In the genomic region with DNA sequence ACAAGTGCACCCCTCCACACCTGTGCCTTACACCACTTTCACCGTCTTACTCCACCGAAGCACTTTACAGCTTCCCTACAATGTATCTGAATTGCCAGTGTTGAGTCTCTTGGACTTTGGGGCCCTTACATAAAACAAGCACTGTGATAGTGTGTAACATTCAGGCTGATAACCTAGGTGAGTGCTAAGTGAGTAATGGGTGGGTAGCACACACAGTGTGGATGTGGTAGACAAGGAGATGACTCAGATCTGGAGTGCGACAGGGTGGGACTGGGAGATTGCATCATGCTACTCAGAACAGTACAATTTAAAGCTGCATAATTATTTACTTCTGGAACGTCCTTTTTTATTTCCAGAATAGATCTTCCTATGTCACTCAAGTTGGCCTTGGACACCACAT, we compare ENCODE assay signal across 20 mouse cellular contexts. TPM values are rescaled to one million over a fixed set of nuclear protein-coding genes. Genes with fewer than 3 reads are reported as not detected.
DNase-seq lines count a peak whose midpoint lies in the region; ATAC-seq and TF ChIP-seq lines count a peak whose summit lies in the region.
"Had no signal": no experiment of that assay in that cellular context is flagged by ENCODE, and none has a peak within 500 bp of the region (broad histone marks: within the 10 kb centered on the region; RNA-seq: fewer than 3 reads in every experiment).

No protein-coding gene starts in this region.

- peak; percentile 74 for DNase-seq in 3T3-L1 (ENCODE audit: low read depth, low spot score)
- DNase-seq in CH12.LX (ENCODE audit: extremely low read depth): peak; percentile 75
- DNase-seq in induced T-regulatory cell, adult 2 months (ENCODE audit: low read depth): peak; percentile 28
- DNase-seq in cerebellum, adult 11-12 months: no peak
- DNase-seq: adrenal gland, postnatal 14 days; cerebellum, adult 9-10 months; retina, postnatal 1 day; thymus, adult 2 months had no signal

- no peak for TF ChIP-seq POLR2A in CH12.LX (IDR thresholded peaks at IDR 0.05; ENCODE audit: low read depth, low read length)

- peak; percentile 95 for TF ChIP-seq EP300 in CH12.LX (IDR thresholded peaks at IDR 0.05; ENCODE audit: low read length)

- no peaks in the 10 kb centered on the region for H3K9me3 ChIP-seq in CH12.LX (replicated peaks; ENCODE audit: low read length)
- no peaks in the 10 kb centered on the region for H3K9me3 ChIP-seq in midbrain, embryonic 13.5 days
- H3K9me3 ChIP-seq in liver, embryonic 12.5 days (replicated peaks): no peaks in the 10 kb centered on the region
- H3K9me3 ChIP-seq: limb, embryonic 12.5 days; midbrain, embryonic 12.5 days had no signal

- WGBS in midbrain, embryonic 13.5 days: 85% methylated on average over 4 of the region's 4 CpGs
- WGBS in liver, embryonic 12.5 days (ENCODE audit: insufficient replicate concordance): 62% methylated on average over 4 of the region's 4 CpGs

- H3K79me2 ChIP-seq in CH12.LX (replicated peaks; ENCODE audit: control insufficient read depth, extremely low read depth, insufficient read depth, poor library complexity, severe bottlenecking): no peaks in the 10 kb centered on the region

- peak overlapping the region; percentile 90 for H3K4me2 ChIP-seq in CH12.LX (ENCODE audit: insufficient read depth, low read depth, poor library complexity, severe bottlenecking)
- H3K4me2 ChIP-seq in midbrain, embryonic 13.5 days (replicated peaks): no peak overlapping the region
- H3K4me2 ChIP-seq in liver, embryonic 12.5 days: no peak overlapping the region
- H3K4me2 ChIP-seq: limb, embryonic 12.5 days; midbrain, embryonic 12.5 days had no signal

- peak overlapping the region in 1 of 3 experiments; percentile 3 for H3K4me3 ChIP-seq in CH12.LX (replicated peaks in 1 of 3; ENCODE audit: low read depth in 2 of 3, low read length in 2 of 3, poor library complexity in 1 of 3)
- H3K4me3 ChIP-seq in midbrain, embryonic 13.5 days (replicated peaks): no peak overlapping the region
- no peak overlapping the region for H3K4me3 ChIP-seq in liver, embryonic 12.5 days
- H3K4me3 ChIP-seq: erythroblast, embryonic 14.5 days; left cerebral cortex, adult 2 months; limb, embryonic 12.5 days; midbrain, embryonic 12.5 days had no signal

- no peaks in the 10 kb centered on the region for H3K36me3 ChIP-seq in CH12.LX (replicated peaks in 1 of 2; ENCODE audit: control insufficient read depth in 1 of 2, insufficient read depth in 1 of 2, low read length in 1 of 2)
- no peaks in the 10 kb centered on the region for H3K36me3 ChIP-seq in midbrain, embryonic 13.5 days
- H3K36me3 ChIP-seq in liver, embryonic 12.5 days: no peaks in the 10 kb centered on the region
- H3K36me3 ChIP-seq: limb, embryonic 12.5 days; midbrain, embryonic 12.5 days had no signal

- dilution Hi-C loops in CH12.LX (cut with MboI; ENCODE audit: extremely low pct_ligation_motif_present, extremely low pct_unique_long_range_greater_than_20kb, low sequenced_read_pairs): no loop called here

- ATAC-seq in monocyte, adult 5-6 weeks (replicated peaks; ENCODE audit: insufficient number of reproducible peaks, low FRiP score, low TSS enrichment, poor library complexity, severe bottlenecking): 0 out of 2 replicates have a peak, but pooled peaks have one; percentile 35
- no peak for ATAC-seq in midbrain, embryonic 13.5 days
- no peak for ATAC-seq in liver, embryonic 12.5 days
- ATAC-seq: activated CD4-positive, CD25-positive, alpha-beta regulatory T cell, adult 4 months; forebrain, embryonic 14.5 days; inflammation-experienced regulatory T-cells, adult 6 months had no signal

- in situ Hi-C loops in CH12.LX (cut with MboI; ENCODE audit: low pct_ligation_motif_present, low pct_unique_long_range_greater_than_20kb, low sequenced_read_pairs): no loop called here

- no peaks in the 10 kb centered on the region for H3K27me3 ChIP-seq in CH12.LX (replicated peaks)
- no peaks in the 10 kb centered on the region for H3K27me3 ChIP-seq in midbrain, embryonic 13.5 days
- H3K27me3 ChIP-seq in liver, embryonic 12.5 days (replicated peaks): no peaks in the 10 kb centered on the region
- H3K27me3 ChIP-seq: limb, embryonic 12.5 days; midbrain, embryonic 12.5 days had no signal

- TF ChIP-seq CTCF in CH12.LX (conservative IDR thresholded peaks at IDR 0.05 in 1 of 2, IDR thresholded peaks at IDR 0.05 in 1 of 2; ENCODE audit: low read depth in 2 of 2, low read length in 2 of 2): no peak

- peaks cover 10 to 45% of the 10 kb centered on the region in 2 experiments for H3K4me1 ChIP-seq in CH12.LX (ENCODE audit: control insufficient read depth in 1 of 2, insufficient read depth in 2 of 2)
- H3K4me1 ChIP-seq in midbrain, embryonic 13.5 days (replicated peaks): 0 out of 2 replicates have a peak, but pooled peaks cover 8% of the 10 kb centered on the region
- no peaks in the 10 kb centered on the region for H3K4me1 ChIP-seq in liver, embryonic 12.5 days
- H3K4me1 ChIP-seq: limb, embryonic 12.5 days had no signal

- peak overlapping the region; percentile 66; the same call in 1 of the 2 replicates for H3K27ac ChIP-seq in CH12.LX (ENCODE audit: insufficient read depth, low read depth)
- no peak overlapping the region for H3K27ac ChIP-seq in midbrain, embryonic 13.5 days
- no peak overlapping the region for H3K27ac ChIP-seq in liver, embryonic 12.5 days
- H3K27ac ChIP-seq: kidney, postnatal 0 days; left cerebral cortex, adult 2 months; limb, embryonic 12.5 days; liver, embryonic 14.5 days; midbrain, embryonic 12.5 days had no signal

- peak overlapping the region; percentile 36; the same call in 1 of the 2 replicates for H3K9ac ChIP-seq in CH12.LX (ENCODE audit: insufficient read depth, low read depth)
- no peak overlapping the region for H3K9ac ChIP-seq in midbrain, embryonic 13.5 days (replicated peaks)
- no peak overlapping the region for H3K9ac ChIP-seq in liver, embryonic 12.5 days
- H3K9ac ChIP-seq: limb, embryonic 12.5 days; liver, embryonic 14.5 days; midbrain, embryonic 12.5 days had no signal

- TF ChIP-seq RAD21 in CH12.LX (IDR thresholded peaks at IDR 0.05; ENCODE audit: low read depth, low read length): no peak

TF ChIP-seq in CH12.LX, 34 proteins besides CTCF, POLR2A, EP300 and RAD21:
- no peak for TF ChIP-seq USF2 (conservative IDR thresholded peaks at IDR 0.05; ENCODE audit: low read depth, low read length)
- TF ChIP-seq JUND (conservative IDR thresholded peaks at IDR 0.05; ENCODE audit: low read depth, low read length): peak; percentile 98
- TF ChIP-seq HCFC1 (IDR thresholded peaks at IDR 0.05; ENCODE audit: low read depth, low read length): 0 out of 2 replicates have a peak, but pooled peaks have one; percentile 39
- no peak for TF ChIP-seq MAFK (IDR thresholded peaks at IDR 0.05; ENCODE audit: insufficient replicate concordance, low read length)
- TF ChIP-seq ZC3H11A (IDR thresholded peaks at IDR 0.05; ENCODE audit: low read depth, low read length): no peak
- TF ChIP-seq BHLHE40 (IDR thresholded peaks at IDR 0.05; ENCODE audit: low read depth, low read length): peak; percentile 63
- TF ChIP-seq TBP (conservative IDR thresholded peaks at IDR 0.05; ENCODE audit: low read depth, low read length): peak; percentile 41; the same call in 1 of the 2 replicates
- TF ChIP-seq ETS1 (conservative IDR thresholded peaks at IDR 0.05; ENCODE audit: low read depth, low read length): peak; percentile 77
- no peak for TF ChIP-seq ZKSCAN1 (IDR thresholded peaks at IDR 0.05; ENCODE audit: borderline replicate concordance, low read depth, low read length)
- peak; percentile 21; the same call in 1 of the 2 replicates for TF ChIP-seq ZNF384 (IDR thresholded peaks at IDR 0.05; ENCODE audit: low read depth, low read length)
- peak; percentile 41; the same call in 1 of the 2 replicates for TF ChIP-seq CHD2 (IDR thresholded peaks at IDR 0.05; ENCODE audit: low read length)
- TF ChIP-seq MAZ (IDR thresholded peaks at IDR 0.05; ENCODE audit: low read depth, low read length): peak; percentile 51; the same call in 1 of the 2 replicates
- no peak for TF ChIP-seq USF1 (IDR thresholded peaks at IDR 0.05; ENCODE audit: low read depth, low read length)
- no peak for TF ChIP-seq ZMIZ1 (IDR thresholded peaks at IDR 0.05; ENCODE audit: low read depth, low read length)
- peak; percentile 85; the same call in 1 of the 2 replicates for TF ChIP-seq RCOR1 (conservative IDR thresholded peaks at IDR 0.05; ENCODE audit: low read depth, low read length)
- TF ChIP-seq IRF4 (IDR thresholded peaks at IDR 0.05; ENCODE audit: low read depth, low read length): peak; percentile 100
- TF ChIP-seq TCF12 (IDR thresholded peaks at IDR 0.05; ENCODE audit: low read depth, low read length): peak; percentile 82
- TF ChIP-seq NELFE (IDR thresholded peaks at IDR 0.05; ENCODE audit: low read depth, low read length): peak; percentile 48; the same call in 1 of the 2 replicates
- no peak for TF ChIP-seq PAX5 (IDR thresholded peaks at IDR 0.05; ENCODE audit: low read length)
- peak; percentile 67 for TF ChIP-seq MYC (IDR thresholded peaks at IDR 0.05; ENCODE audit: low read depth, low read length)
- TF ChIP-seq JUN (IDR thresholded peaks at IDR 0.05; ENCODE audit: insufficient read depth, low read depth, low read length): peak; percentile 95
- TF ChIP-seq MAX (IDR thresholded peaks at IDR 0.05; ENCODE audit: low read length): no peak
- 0 out of 2 replicates have a peak, but pooled peaks have one; percentile 21 for TF ChIP-seq E2F4 (IDR thresholded peaks at IDR 0.05; ENCODE audit: insufficient replicate concordance, low read depth, low read length)
- peak; percentile 87 for TF ChIP-seq MEF2A (IDR thresholded peaks at IDR 0.05; ENCODE audit: borderline replicate concordance, low read depth, low read length)
- TF ChIP-seq SMC3 (IDR thresholded peaks at IDR 0.05; ENCODE audit: low read depth, low read length): no peak

RNA-seq across cellular contexts. Expression of a gene that starts 45.0 kb away (rescaled TPM):
- total RNA-seq in CH12.LX (2012; rRNA removed): not detected in 2 replicates
- total RNA-seq in CH12.LX (2014; rRNA removed): not detected in 2 replicates
- polyA plus RNA-seq in CH12.LX (2012; ENCODE audit: insufficient read length, low read depth): not detected in 2 replicates
- 61.9 to 76.0 TPM (median 69.3 TPM) in 3 replicates for total RNA-seq in monocyte, adult 5-6 weeks (2017)
- polyA plus RNA-seq in midbrain, embryonic 13.5 days (2015; fragmentation: Nextera tagmentation; extraction: Ambion mirVana): 0.18 and 0.22 TPM in 2 replicates
- 1.1 and 1.4 TPM in 2 replicates for polyA plus RNA-seq in liver, embryonic 12.5 days (2016; fragmentation: Nextera tagmentation; extraction: Ambion mirVana)
- polyA plus RNA-seq: erythroblast, embryonic 14.5 days; forebrain, embryonic 14.5 days had no signal
